Mouse (Mus musculus): ENCODE data around the gene Borcs5. TPM values are rescaled to one million over a fixed set of nuclear protein-coding genes. Genes with fewer than 3 reads are reported as not detected.

The Borcs5 gene
- total and polyA plus RNA-seq, 2 experiments from 2014 or later = 39.6 to 56.0 TPM

DNA sequence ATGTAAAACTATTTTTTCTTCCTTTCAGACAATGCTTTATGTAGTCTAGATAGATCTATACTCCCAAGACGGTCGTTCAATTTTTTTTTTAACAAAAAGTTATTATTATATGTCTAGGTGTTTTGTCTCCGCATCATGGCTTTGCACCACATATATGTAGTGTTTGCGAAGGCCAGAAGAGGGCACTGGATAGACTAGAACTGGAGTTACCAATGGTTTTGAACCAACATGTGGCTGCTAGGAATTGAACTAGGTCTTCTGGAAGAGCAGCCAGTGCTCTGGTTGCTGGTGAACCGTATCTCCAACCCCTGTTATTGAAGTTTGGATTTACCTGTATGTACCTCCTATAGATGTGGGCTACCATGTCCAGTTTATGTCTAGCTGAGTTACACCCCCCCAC, 4.0 kb downstream of the Borcs5 start:
- WGBS = 91% methylated on average over 5 of the region's 5 CpGs
- Histone ChIP-seq H3K4me2 (ENCODE audit: low read depth, low read length, poor library complexity, severe bottlenecking) (no peak overlapping the region), H3K9me3 (ENCODE audit: low read length) (no peaks in the 10 kb centered on the region), H3K4me3 (ENCODE audit: low read depth, low read length) (no peak overlapping the region), H3K36me3 (ENCODE audit: insufficient read depth, low read length) (peaks cover 3% of the 10 kb centered on the region), H3K4me1 (ENCODE audit: insufficient read depth, low read length) (no peaks in the 10 kb centered on the region), H3K9ac (replicated peaks; ENCODE audit: low read length, poor library complexity, severe bottlenecking) (no peak overlapping the region), H3K27me3 (ENCODE audit: insufficient read depth, low read length) (no peaks in the 10 kb centered on the region), H3K27ac (ENCODE audit: low read depth, low read length) (no peak overlapping the region)
- ATAC-seq (ENCODE audit: low FRiP score) (no peak), DNase-seq (ENCODE audit: low spot score) (no peak)
- 0 out of 2 replicates have a peak, but pooled peaks have one; percentile 11 for TF ChIP-seq CTCF (IDR thresholded peaks at IDR 0.05)

DNA sequence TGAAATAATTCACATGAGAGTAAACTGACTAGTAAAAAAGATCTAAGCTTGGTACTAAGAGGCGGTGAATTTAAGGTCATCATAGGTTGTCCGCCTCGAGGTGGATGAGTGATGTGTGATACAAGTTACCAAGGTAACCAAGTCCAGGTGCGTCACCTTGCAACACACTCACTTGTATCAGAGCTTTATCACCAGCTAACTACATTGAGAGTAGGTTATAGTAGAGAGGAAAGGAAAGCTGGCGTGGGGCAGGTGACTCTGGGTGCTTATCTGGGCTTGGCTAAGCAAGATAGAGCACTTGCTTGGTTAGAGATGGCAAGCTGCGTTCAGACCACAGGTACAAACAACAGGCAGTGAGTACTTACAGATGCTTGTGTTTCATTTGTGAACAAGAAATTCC, 7.5 kb downstream of the Borcs5 start:
- Histone ChIP-seq H3K4me2 (ENCODE audit: low read depth, low read length, poor library complexity, severe bottlenecking) (no peak overlapping the region), H3K4me3 (ENCODE audit: low read depth, low read length) (no peak overlapping the region), H3K4me1 (ENCODE audit: insufficient read depth, low read length) (no peaks in the 10 kb centered on the region), H3K27ac (ENCODE audit: low read depth, low read length) (no peak overlapping the region), H3K9ac (replicated peaks; ENCODE audit: low read length, poor library complexity, severe bottlenecking) (no peak overlapping the region), H3K27me3 (ENCODE audit: insufficient read depth, low read length) (no peaks in the 10 kb centered on the region), H3K36me3 (ENCODE audit: insufficient read depth, low read length) (peaks cover 3% of the 10 kb centered on the region), H3K9me3 (ENCODE audit: low read length) (no peaks in the 10 kb centered on the region)
- no peak for DNase-seq (ENCODE audit: low spot score)
- no peak for ATAC-seq (ENCODE audit: low FRiP score)
- TF ChIP-seq CTCF (IDR thresholded peaks at IDR 0.05) = no peak
- 94% methylated on average over 6 of the region's 6 CpGs for WGBS

DNA sequence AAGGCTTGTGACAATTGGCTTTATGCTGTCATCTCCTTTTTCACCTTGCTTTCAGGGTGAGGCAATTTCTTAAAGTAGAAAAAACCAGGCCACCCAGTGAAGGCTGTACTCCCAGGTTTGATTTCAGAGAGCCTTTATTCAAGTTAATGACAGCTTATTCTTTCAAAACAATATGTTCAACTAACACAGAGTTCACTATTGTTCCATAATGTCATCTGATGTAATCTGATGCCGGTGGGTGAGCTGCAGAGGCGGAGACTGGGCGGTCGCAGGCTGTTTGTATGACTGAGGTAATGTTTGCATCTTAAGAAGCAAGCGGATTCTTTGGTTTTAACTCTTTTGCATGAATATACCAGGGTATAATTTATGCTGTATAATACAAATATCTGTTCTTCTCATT, 8.3 kb downstream of the Borcs5 start:
- Histone ChIP-seq H3K27me3 (ENCODE audit: insufficient read depth, low read length) (no peaks in the 10 kb centered on the region), H3K4me3 (ENCODE audit: low read depth, low read length) (no peak overlapping the region), H3K4me2 (ENCODE audit: low read depth, low read length, poor library complexity, severe bottlenecking) (no peak overlapping the region), H3K36me3 (ENCODE audit: insufficient read depth, low read length) (peaks cover 3% of the 10 kb centered on the region), H3K9ac (replicated peaks; ENCODE audit: low read length, poor library complexity, severe bottlenecking) (no peak overlapping the region), H3K27ac (ENCODE audit: low read depth, low read length) (no peak overlapping the region), H3K9me3 (ENCODE audit: low read length) (no peaks in the 10 kb centered on the region), H3K4me1 (ENCODE audit: insufficient read depth, low read length) (no peaks in the 10 kb centered on the region)
- DNase-seq (ENCODE audit: low spot score) (no peak), ATAC-seq (ENCODE audit: low FRiP score) (no peak)
- TF ChIP-seq CTCF (IDR thresholded peaks at IDR 0.05) = no peak
- 21% methylated on average over 5 of the region's 5 CpGs for WGBS

DNA sequence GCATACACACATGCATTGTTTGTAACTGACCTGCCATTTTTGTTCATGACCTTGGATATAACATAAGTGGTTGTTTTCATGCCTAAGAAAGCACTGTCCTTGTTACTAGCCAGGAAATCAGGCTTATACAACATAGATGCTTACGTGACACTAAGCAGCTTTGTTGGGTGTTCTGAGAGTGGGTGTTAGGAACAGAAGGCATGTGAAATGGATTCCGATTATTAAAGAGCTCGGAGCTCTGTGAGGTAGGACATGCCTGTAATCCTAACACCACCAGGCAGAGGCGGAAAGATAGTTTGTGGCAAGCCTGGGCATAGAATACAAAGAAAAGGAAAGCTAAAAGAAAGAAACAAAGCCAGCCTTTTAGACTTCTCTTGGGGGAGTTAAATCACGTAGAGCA, 9.0 kb downstream of the Borcs5 start:
- no peak overlapping the region for H3K4me3 ChIP-seq (ENCODE audit: low read depth, low read length)
- TF ChIP-seq CTCF (IDR thresholded peaks at IDR 0.05) = no peak
- no peaks in the 10 kb centered on the region for H3K9me3 ChIP-seq (ENCODE audit: low read length)
- DNase-seq (ENCODE audit: low spot score) (no peak), ATAC-seq (ENCODE audit: low FRiP score) (no peak)
- peaks cover 3% of the 10 kb centered on the region for H3K36me3 ChIP-seq (ENCODE audit: insufficient read depth, low read length)
- WGBS = 33% methylated on average over 5 of the region's 5 CpGs
- H3K27ac ChIP-seq (ENCODE audit: low read depth, low read length) = no peak overlapping the region
- no peaks in the 10 kb centered on the region for H3K4me1 ChIP-seq (ENCODE audit: insufficient read depth, low read length)
- 0 out of 2 replicates have a peak overlapping the region, but pooled peaks have one; percentile 24 for H3K9ac ChIP-seq (replicated peaks; ENCODE audit: low read length, poor library complexity, severe bottlenecking)
- no peaks in the 10 kb centered on the region for H3K27me3 ChIP-seq (ENCODE audit: insufficient read depth, low read length)
- H3K4me2 ChIP-seq (ENCODE audit: low read depth, low read length, poor library complexity, severe bottlenecking) = no peak overlapping the region

DNA sequence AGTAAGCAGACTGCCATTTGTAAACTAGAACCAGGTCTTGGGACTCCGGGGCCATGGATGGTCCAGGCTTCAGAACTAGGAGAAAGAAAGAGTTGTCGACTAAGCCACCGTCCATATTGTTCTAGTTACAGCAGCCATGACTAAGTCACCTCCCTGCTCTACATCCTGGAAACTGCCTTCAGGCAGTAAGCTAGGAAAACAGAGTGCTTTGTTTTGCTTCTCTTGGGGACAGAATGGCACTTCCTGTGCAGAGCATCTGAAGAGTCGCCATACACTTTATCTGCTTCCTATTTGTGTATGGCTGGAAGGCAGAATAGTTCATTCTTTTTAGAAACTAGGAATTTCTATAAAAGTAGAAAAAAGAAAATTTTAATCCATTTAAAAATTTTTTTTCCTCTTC, 17.2 kb downstream of the Borcs5 start:
- H3K4me2 ChIP-seq (ENCODE audit: low read depth, low read length, poor library complexity, severe bottlenecking) = no peak overlapping the region
- no peak overlapping the region for H3K4me3 ChIP-seq (ENCODE audit: low read depth, low read length)
- ATAC-seq (ENCODE audit: low FRiP score) (no peak), DNase-seq (ENCODE audit: low spot score) (no peak)
- H3K27me3 ChIP-seq (ENCODE audit: insufficient read depth, low read length) = no peaks in the 10 kb centered on the region
- no peaks in the 10 kb centered on the region for H3K9me3 ChIP-seq (ENCODE audit: low read length)
- H3K9ac ChIP-seq (replicated peaks; ENCODE audit: low read length, poor library complexity, severe bottlenecking) = no peak overlapping the region
- TF ChIP-seq CTCF (IDR thresholded peaks at IDR 0.05) = no peak
- H3K27ac ChIP-seq (ENCODE audit: low read depth, low read length) = no peak overlapping the region
- H3K4me1 ChIP-seq (ENCODE audit: insufficient read depth, low read length) = no peaks in the 10 kb centered on the region; the same call in 1 of the 2 replicates
- no peaks in the 10 kb centered on the region for H3K36me3 ChIP-seq (ENCODE audit: insufficient read depth, low read length)
- WGBS = 72% methylated on average over 4 of the region's 4 CpGs

DNA sequence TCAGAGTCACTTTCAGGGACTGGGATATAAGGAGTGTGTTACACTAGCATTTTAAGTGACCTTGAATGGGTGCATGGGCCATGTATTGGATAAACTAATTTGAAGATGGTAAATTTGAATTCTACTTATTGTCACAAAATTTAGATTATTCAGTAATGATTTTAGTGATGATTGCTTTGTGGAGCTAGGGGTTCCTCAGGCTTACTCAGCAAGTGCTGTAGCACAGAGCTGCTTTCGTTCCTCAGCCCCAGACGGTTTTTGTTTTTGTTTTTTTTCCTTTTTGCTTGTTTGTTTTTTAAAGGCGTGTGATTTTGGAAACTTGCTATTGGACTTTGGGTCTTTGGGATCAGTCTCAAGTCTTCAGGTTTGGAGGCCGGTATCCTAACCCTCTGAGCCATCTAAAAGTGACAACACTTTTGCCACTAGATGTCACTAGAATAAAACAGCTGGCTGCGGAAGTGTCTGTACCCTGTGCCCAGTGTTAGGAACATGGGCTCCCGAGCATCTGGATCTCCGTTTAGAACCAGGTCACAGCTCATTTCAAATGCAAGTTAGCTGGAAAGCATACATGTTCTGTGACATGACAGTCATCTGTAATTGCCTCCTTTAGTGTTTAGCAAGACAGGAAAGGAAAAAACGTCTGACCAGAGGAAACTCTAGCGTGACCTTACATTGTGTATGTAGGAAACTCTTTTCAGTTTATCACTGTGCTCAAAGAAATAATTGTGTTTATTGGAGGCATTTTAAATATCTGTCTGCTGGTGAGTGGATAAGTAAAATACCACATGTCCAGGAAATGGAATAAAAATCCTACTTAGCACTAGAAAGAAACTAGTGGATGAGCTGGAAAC, 20.0 kb downstream of the Borcs5 start:
- no peaks in the 10 kb centered on the region for H3K27me3 ChIP-seq (ENCODE audit: insufficient read depth, low read length)

More for the DNA sequence above, 20.0 kb downstream of the Borcs5 start:
- no peaks in the 10 kb centered on the region for H3K36me3 ChIP-seq (ENCODE audit: insufficient read depth, low read length)
- H3K4me2 ChIP-seq (ENCODE audit: low read depth, low read length, poor library complexity, severe bottlenecking) = no peak overlapping the region
- H3K9ac ChIP-seq (replicated peaks; ENCODE audit: low read length, poor library complexity, severe bottlenecking) = no peak overlapping the region
- no peak overlapping the region for H3K27ac ChIP-seq (ENCODE audit: low read depth, low read length)
- H3K9me3 ChIP-seq (ENCODE audit: low read length) = no peaks in the 10 kb centered on the region
- 17% methylated on average over 9 of the region's 9 CpGs for WGBS
- H3K4me1 ChIP-seq (ENCODE audit: insufficient read depth, low read length) = no peaks in the 10 kb centered on the region; the same call in 1 of the 2 replicates
- peak; percentile 90 for ATAC-seq (ENCODE audit: low FRiP score)
- H3K4me3 ChIP-seq (ENCODE audit: low read depth, low read length) = no peak overlapping the region
- TF ChIP-seq CTCF (IDR thresholded peaks at IDR 0.05) = peak; percentile 88
- DNase-seq (ENCODE audit: low spot score) = peak; percentile 82
